Mouse (Mus musculus): Measurements from ENCODE around the gene Dek.

DNA sequence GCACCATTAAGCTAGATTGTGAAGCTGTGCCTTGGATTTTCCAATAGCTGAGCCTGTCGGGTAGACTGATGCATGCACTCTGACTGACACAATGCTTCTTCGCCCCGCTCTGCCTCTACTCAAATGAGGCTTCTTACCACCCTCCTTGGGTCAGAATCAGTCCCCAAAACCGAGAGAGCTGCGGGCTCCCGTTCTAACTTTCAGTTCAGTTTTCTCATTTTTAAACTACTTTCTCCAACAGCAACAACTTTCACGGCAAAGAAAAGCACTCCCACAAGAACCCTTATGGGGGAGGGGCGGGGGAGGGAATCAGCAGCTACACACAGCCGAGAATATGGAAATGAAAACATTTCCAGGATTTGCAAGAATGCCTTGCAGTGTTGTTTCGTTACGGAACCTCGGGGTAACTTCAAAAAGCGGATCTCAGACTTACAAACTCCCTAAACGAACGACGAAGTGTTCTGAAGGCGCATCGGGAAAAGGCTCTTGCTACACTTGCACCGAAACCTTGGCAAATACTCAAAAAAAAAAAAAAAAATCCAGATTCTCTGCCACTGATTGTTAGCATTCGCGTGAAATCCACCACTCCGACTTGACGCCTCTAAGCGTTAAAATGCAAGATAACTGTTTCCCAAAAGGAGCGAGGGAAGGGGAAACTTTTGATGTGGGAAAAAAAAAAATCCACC, 1.0 kb downstream of the Dek start:
- no peak for TF ChIP-seq POLR2A (IDR thresholded peaks at IDR 0.05; ENCODE audit: insufficient read depth, low read length)
- TF ChIP-seq EP300 (IDR thresholded peaks at IDR 0.05; ENCODE audit: insufficient read depth, low read depth, low read length): no peak
